Mouse (Mus musculus) liver, embryonic 12.5 days (tissue): ENCODE measurements at regions not wholly inside any gene's neighbourhood (a gene's known extent, or its start where the extent isn't known, plus 50 kb on each side); places are given as distances from the start of the nearest gene placed in this dataset.

ENCODE experiments used
- ATAC-seq: fragments of 200-750 bp; cut with Nextera tagmentation; 2 replicates; pipeline ENCODE4 v1.8.0; 2017; ENCODE audit warnings: moderate number of reproducible peaks, mild to moderate bottlenecking, moderate library complexity
- H3K27ac ChIP-seq: fragments of 300-500 bp; sonication (generic); 2 replicates; pipeline ENCODE4 v1.5.1; 2016; ENCODE audit warnings: mild to moderate bottlenecking
- H3K27me3 ChIP-seq: fragments of 300-500 bp; sonication (generic); replicated peaks from 2 replicates; pipeline ENCODE4 v1.6.1; 2016; ENCODE audit warnings: mild to moderate bottlenecking, moderate library complexity
- H3K36me3 ChIP-seq: fragments of 300-500 bp; sonication (generic); 2 replicates; pipeline ENCODE4 v1.6.1; 2016; ENCODE audit warnings: mild to moderate bottlenecking, moderate library complexity
- H3K4me1 ChIP-seq: fragments of 300-500 bp; sonication (generic); 2 replicates; pipeline ENCODE4 v1.6.1; 2016
- H3K4me2 ChIP-seq: fragments of 300-500 bp; sonication (generic); 2 replicates; pipeline ENCODE4 v1.6.1; 2016; ENCODE audit warnings: mild to moderate bottlenecking, moderate library complexity
- H3K4me3 ChIP-seq: fragments of 300-500 bp; sonication (generic); 2 replicates; pipeline ENCODE4 v1.5.1; 2016; ENCODE audit warnings: mild to moderate bottlenecking, moderate library complexity
- H3K9ac ChIP-seq: fragments of 300-500 bp; sonication (generic); 2 replicates; pipeline ENCODE4 v1.6.1; 2016; ENCODE audit warnings: mild to moderate bottlenecking, moderate library complexity
- H3K9me3 ChIP-seq: fragments of 300-500 bp; sonication (generic); replicated peaks from 2 replicates; pipeline ENCODE4 v1.6.1; 2016; ENCODE audit warnings: mild to moderate bottlenecking, moderate library complexity
- WGBS: fragments of 180-500 bp; shearing (Covaris S2); methylation state at CpG from one replicate; pipeline ENCODE4 v1.1.7; 2016; ENCODE audit not compliant: insufficient replicate concordance; 5-methylcytosine and 5-hydroxymethylcytosine counted together

GRCm38 (mm10) chr12:25609045-25609444 is 512.1 kb upstream of the Id2 start:
- Histone ChIP-seq H3K9me3 (no peaks in the 10 kb centered on the region), H3K27me3 (no peaks in the 10 kb centered on the region), H3K9ac (no peak overlapping the region), H3K27ac (no peak overlapping the region), H3K4me2 (no peak overlapping the region), H3K36me3 (no peaks in the 10 kb centered on the region), H3K4me1 (no peaks in the 10 kb centered on the region), H3K4me3 (no peak overlapping the region)
- ATAC-seq: no peak
- 55% methylated on average over 2 of the region's 2 CpGs for WGBS

- WGBS: 67% methylated on average over 3 of the region's 3 CpGs
- Histone ChIP-seq H3K27me3 (no peaks in the 10 kb centered on the region), H3K9ac (no peak overlapping the region), H3K4me1 (no peaks in the 10 kb centered on the region), H3K9me3 (no peaks in the 10 kb centered on the region), H3K4me2 (no peak overlapping the region), H3K27ac (no peak overlapping the region), H3K36me3 (no peaks in the 10 kb centered on the region), H3K4me3 (no peak overlapping the region)
- no peak for ATAC-seq
These were observed 508.5 kb upstream of the Id2 start for GRCm38 (mm10) chr12:25605396-25605795.

GRCm38 (mm10) chr12:25590262-25590661 is 493.3 kb upstream of the Id2 start:
- WGBS: 68% methylated on average over 2 of the region's 2 CpGs
- H3K4me1 ChIP-seq: no peaks in the 10 kb centered on the region
- H3K36me3 ChIP-seq: no peaks in the 10 kb centered on the region
- H3K9me3 ChIP-seq: no peaks in the 10 kb centered on the region
- no peak overlapping the region for H3K4me3 ChIP-seq
- H3K9ac ChIP-seq: no peak overlapping the region
- no peak overlapping the region for H3K4me2 ChIP-seq
- ATAC-seq: no peak
- H3K27me3 ChIP-seq: no peaks in the 10 kb centered on the region
- H3K27ac ChIP-seq: no peak overlapping the region

- Histone ChIP-seq H3K9me3 (no peaks in the 10 kb centered on the region), H3K4me3 (no peak overlapping the region), H3K36me3 (no peaks in the 10 kb centered on the region), H3K27ac (no peak overlapping the region), H3K4me1 (no peaks in the 10 kb centered on the region), H3K4me2 (no peak overlapping the region), H3K27me3 (no peaks in the 10 kb centered on the region), H3K9ac (no peak overlapping the region)
- no peak for ATAC-seq
- WGBS: 67% methylated on average over 3 of the region's 3 CpGs
These were observed 488.8 kb upstream of the Id2 start for GRCm38 (mm10) chr12:25585746-25586145.

- H3K4me2 ChIP-seq: no peak overlapping the region
- WGBS: 70% methylated on average over 8 of the region's 8 CpGs
- no peaks in the 10 kb centered on the region for H3K4me1 ChIP-seq
- no peak for ATAC-seq
- H3K27me3 ChIP-seq: no peaks in the 10 kb centered on the region
- H3K9ac ChIP-seq: no peak overlapping the region
- no peaks in the 10 kb centered on the region for H3K36me3 ChIP-seq
- H3K27ac ChIP-seq: no peak overlapping the region
- H3K9me3 ChIP-seq: no peaks in the 10 kb centered on the region
- H3K4me3 ChIP-seq: no peak overlapping the region
These were observed 482.5 kb upstream of the Id2 start for GRCm38 (mm10) chr12:25579407-25579806.

GRCm38 (mm10) chr12:25565131-25565530 is 468.2 kb upstream of the Id2 start:
- H3K4me2 ChIP-seq: no peak overlapping the region
- no peaks in the 10 kb centered on the region for H3K4me1 ChIP-seq
- no peak for ATAC-seq
- H3K4me3 ChIP-seq: no peak overlapping the region
- H3K9ac ChIP-seq: no peak overlapping the region
- H3K9me3 ChIP-seq: no peaks in the 10 kb centered on the region
- no peak overlapping the region for H3K27ac ChIP-seq
- no peaks in the 10 kb centered on the region for H3K27me3 ChIP-seq
- no peaks in the 10 kb centered on the region for H3K36me3 ChIP-seq
- WGBS: 68% methylated on average over 2 of the region's 2 CpGs

- no peak for ATAC-seq
- no peaks in the 10 kb centered on the region for H3K27me3 ChIP-seq
- H3K36me3 ChIP-seq: no peaks in the 10 kb centered on the region
- H3K4me1 ChIP-seq: no peaks in the 10 kb centered on the region
- H3K9ac ChIP-seq: no peak overlapping the region
- H3K4me3 ChIP-seq: no peak overlapping the region
- no peak overlapping the region for H3K27ac ChIP-seq
- no peak overlapping the region for H3K4me2 ChIP-seq
- no peaks in the 10 kb centered on the region for H3K9me3 ChIP-seq
These were observed 462.7 kb upstream of the Id2 start for GRCm38 (mm10) chr12:25559601-25560000.

GRCm38 (mm10) chr12:25553656-25554055 is 456.7 kb upstream of the Id2 start:
- 61% methylated on average over 1 of the region's 1 CpGs for WGBS
- no peak for ATAC-seq
- H3K4me3 ChIP-seq: no peak overlapping the region

GRCm38 (mm10) chr12:25549735-25550134 is 452.8 kb upstream of the Id2 start:
- Histone ChIP-seq H3K4me3 (no peak overlapping the region), H3K36me3 (no peaks in the 10 kb centered on the region), H3K27ac (no peak overlapping the region), H3K9me3 (no peaks in the 10 kb centered on the region), H3K4me1 (no peaks in the 10 kb centered on the region), H3K9ac (no peak overlapping the region), H3K27me3 (no peaks in the 10 kb centered on the region), H3K4me2 (no peak overlapping the region)
- WGBS: 69% methylated on average over 3 of the region's 3 CpGs
- no peak for ATAC-seq

More at GRCm38 (mm10) chr12:25553656-25554055, 456.7 kb upstream of the Id2 start:
- no peak overlapping the region for H3K4me2 ChIP-seq
- H3K27ac ChIP-seq: no peak overlapping the region
- H3K9me3 ChIP-seq: no peaks in the 10 kb centered on the region
- H3K36me3 ChIP-seq: no peaks in the 10 kb centered on the region
- no peaks in the 10 kb centered on the region for H3K4me1 ChIP-seq
- H3K27me3 ChIP-seq: no peaks in the 10 kb centered on the region
- no peak overlapping the region for H3K9ac ChIP-seq

- no peaks in the 10 kb centered on the region for H3K9me3 ChIP-seq
- no peak overlapping the region for H3K9ac ChIP-seq
- H3K4me3 ChIP-seq: no peak overlapping the region
- no peak overlapping the region for H3K27ac ChIP-seq
- 64% methylated on average over 6 of the region's 6 CpGs for WGBS
- no peaks in the 10 kb centered on the region for H3K27me3 ChIP-seq
- ATAC-seq: no peak
- H3K36me3 ChIP-seq: no peaks in the 10 kb centered on the region
- no peak overlapping the region for H3K4me2 ChIP-seq
- H3K4me1 ChIP-seq: no peaks in the 10 kb centered on the region
These were observed 447.3 kb upstream of the Id2 start for GRCm38 (mm10) chr12:25544253-25544652.

- no peaks in the 10 kb centered on the region for H3K27me3 ChIP-seq
- no peak overlapping the region for H3K4me2 ChIP-seq
- no peak for ATAC-seq
- H3K4me3 ChIP-seq: no peak overlapping the region
- H3K4me1 ChIP-seq: no peaks in the 10 kb centered on the region
- H3K9ac ChIP-seq: no peak overlapping the region
- 52% methylated on average over 5 of the region's 5 CpGs for WGBS
- H3K27ac ChIP-seq: no peak overlapping the region
- H3K36me3 ChIP-seq: no peaks in the 10 kb centered on the region
- no peaks in the 10 kb centered on the region for H3K9me3 ChIP-seq
These were observed 437.6 kb upstream of the Id2 start for GRCm38 (mm10) chr12:25534620-25534950.

GRCm38 (mm10) chr12:25533709-25534619 is 437.0 kb upstream of the Id2 start:
- no peak overlapping the region for H3K9ac ChIP-seq
- ATAC-seq: no peak

GRCm38 (mm10) chr12:25530483-25530882 is 433.5 kb upstream of the Id2 start:
- Histone ChIP-seq H3K27ac (no peak overlapping the region), H3K27me3 (no peaks in the 10 kb centered on the region), H3K4me3 (no peak overlapping the region), H3K4me1 (no peaks in the 10 kb centered on the region), H3K36me3 (no peaks in the 10 kb centered on the region), H3K4me2 (no peak overlapping the region), H3K9ac (no peak overlapping the region), H3K9me3 (no peaks in the 10 kb centered on the region)
- WGBS: 52% methylated on average over 3 of the region's 3 CpGs
- ATAC-seq: no peak

More at GRCm38 (mm10) chr12:25533709-25534619, 437.0 kb upstream of the Id2 start:
- Histone ChIP-seq H3K27ac (no peak overlapping the region), H3K36me3 (no peaks in the 10 kb centered on the region), H3K27me3 (no peaks in the 10 kb centered on the region), H3K9me3 (no peaks in the 10 kb centered on the region), H3K4me1 (no peaks in the 10 kb centered on the region), H3K4me3 (no peak overlapping the region), H3K4me2 (no peak overlapping the region)
- WGBS: 58% methylated on average over 10 of the region's 10 CpGs
